ENCODE assay signal across 12 mouse cellular contexts in genomic region chr4:97948250-97948649, GRCm38 (mm10).
A peak's percentile ranks its signal among the peaks of the same experiment; 100 is the strongest.
DNase-seq lines count a peak whose midpoint lies in the region; ATAC-seq lines count a peak whose summit lies in the region.
"Had no signal": no experiment of that assay in that cellular context is flagged by ENCODE, and none has a peak within 500 bp of the region (broad histone marks: within the 10 kb centered on the region; RNA-seq: fewer than 3 reads in every experiment).

No protein-coding gene starts in this region.

- no peak overlapping the region for H3K4me3 ChIP-seq in forebrain, embryonic 16.5 days (replicated peaks; ENCODE audit: low read length)
- H3K4me3 ChIP-seq in midbrain, embryonic 11.5 days (ENCODE audit: low read depth, low read length), result no peak overlapping the region

- peak; percentile 64 for ATAC-seq in forebrain, embryonic 16.5 days
- ATAC-seq in midbrain, embryonic 11.5 days (ENCODE audit: low FRiP score), result peak; percentile 75
- no peak for ATAC-seq in granulocyte monocyte progenitor cell, adult 5-6 weeks (replicated peaks; ENCODE audit: poor library complexity, severe bottlenecking)
- no peak for ATAC-seq in erythroblast, adult 5-6 weeks (replicated peaks; ENCODE audit: low FRiP score, poor library complexity, severe bottlenecking)

- H3K4me1 ChIP-seq in forebrain, embryonic 16.5 days (replicated peaks; ENCODE audit: control insufficient read depth, insufficient read depth, low read length), result peaks cover 38% of the 10 kb centered on the region
- peaks cover 9% of the 10 kb centered on the region; the same call in 1 of the 2 replicates for H3K4me1 ChIP-seq in midbrain, embryonic 11.5 days (ENCODE audit: control insufficient read depth, insufficient read depth, low read length)

- H3K27me3 ChIP-seq in forebrain, embryonic 16.5 days (replicated peaks; ENCODE audit: control insufficient read depth, insufficient read depth, low read length), result no peaks in the 10 kb centered on the region
- H3K27me3 ChIP-seq in midbrain, embryonic 11.5 days (ENCODE audit: control insufficient read depth, insufficient read depth, low read length), result no peaks in the 10 kb centered on the region

- peak; percentile 81 for DNase-seq in heart, adult 11 months
- DNase-seq in heart, postnatal 4 days, result no peak
- peak; percentile 88 for DNase-seq in midbrain, embryonic 11.5 days (ENCODE audit: low spot score, missing footprints)
- DNase-seq in retina, postnatal 1 day, result peak; percentile 92
- no peak for DNase-seq in spleen, postnatal 36 days (ENCODE audit: low spot score in 2 of 2)
- DNase-seq: adrenal gland, postnatal 14 days; kidney, adult 2 months; lung, postnatal 14 days had no signal

- no peaks in the 10 kb centered on the region for H3K36me3 ChIP-seq in forebrain, embryonic 16.5 days (ENCODE audit: control insufficient read depth, insufficient read depth)
- H3K36me3 ChIP-seq in midbrain, embryonic 11.5 days (ENCODE audit: control insufficient read depth, insufficient read depth, low read length), result no peaks in the 10 kb centered on the region

- peak overlapping the region; percentile 63; the same call in 1 of the 2 replicates for H3K27ac ChIP-seq in forebrain, embryonic 16.5 days (ENCODE audit: low read length)
- H3K27ac ChIP-seq in midbrain, embryonic 11.5 days (ENCODE audit: low read depth, low read length), result no peak overlapping the region
- H3K27ac ChIP-seq: liver, embryonic 14.5 days had no signal

- no peaks in the 10 kb centered on the region for H3K9me3 ChIP-seq in forebrain, embryonic 16.5 days (ENCODE audit: control insufficient read depth, low read length)
- no peaks in the 10 kb centered on the region for H3K9me3 ChIP-seq in midbrain, embryonic 11.5 days (ENCODE audit: control insufficient read depth, low read length)

- no peak overlapping the region for H3K9ac ChIP-seq in forebrain, embryonic 16.5 days (replicated peaks; ENCODE audit: low read depth, low read length)
- no peak overlapping the region for H3K9ac ChIP-seq in midbrain, embryonic 11.5 days (ENCODE audit: low read length)
- H3K9ac ChIP-seq: liver, embryonic 14.5 days had no signal

- 7% methylated on average over 8 of the region's 8 CpGs for WGBS in forebrain, embryonic 16.5 days
- WGBS in midbrain, embryonic 11.5 days, result 26% methylated on average over 8 of the region's 8 CpGs

- no peak overlapping the region for H3K4me2 ChIP-seq in forebrain, embryonic 16.5 days (ENCODE audit: low read length)
- H3K4me2 ChIP-seq in midbrain, embryonic 11.5 days, result no peak overlapping the region

Comparison
In these comparisons a context has a peak if more than half of its experiments do, and no peak if none do; other contexts are left out.
1. DNase-seq: peak in heart, adult 11 months (single experiment), midbrain, embryonic 11.5 days (single experiment) and retina, postnatal 1 day (single experiment); none in heart, postnatal 4 days (single experiment) and spleen, postnatal 36 days (0 of 2).
2. ATAC-seq: peak in forebrain, embryonic 16.5 days (single experiment) and midbrain, embryonic 11.5 days (single experiment); none in granulocyte monocyte progenitor cell, adult 5-6 weeks (single experiment) and erythroblast, adult 5-6 weeks (single experiment).